ENCODE assay signal across 9 mouse cellular contexts in genomic region chr2:93261521-93262290, GRCm38 (mm10).
A peak's percentile ranks its signal among the peaks of the same experiment; 100 is the strongest.
DNase-seq lines count a peak whose midpoint lies in the region; ATAC-seq and TF ChIP-seq lines count a peak whose summit lies in the region.
"Had no signal": no experiment of that assay in that cellular context is flagged by ENCODE, and none has a peak within 500 bp of the region (broad histone marks: within the 10 kb centered on the region; RNA-seq: fewer than 3 reads in every experiment).

No protein-coding gene starts in this region.

- peak overlapping the region; percentile 16; the same call in 1 of the 2 replicates for H3K27ac ChIP-seq in embryonic facial prominence, embryonic 13.5 days
- H3K27ac ChIP-seq in intestine, postnatal 0 days (ENCODE audit: low read depth, low read length) = no peak overlapping the region
- no peak overlapping the region for H3K27ac ChIP-seq in liver, embryonic 14.5 days

- TF ChIP-seq EP300 in liver, embryonic 14.5 days (IDR thresholded peaks at IDR 0.05; ENCODE audit: low read depth) = no peak

- peak; percentile 12; the same call in 1 of the 2 replicates for ATAC-seq in embryonic facial prominence, embryonic 13.5 days (ENCODE audit: insufficient number of reproducible peaks, insufficient read depth, low FRiP score, low TSS enrichment, low read depth)
- 0 out of 2 replicates have a peak, but pooled peaks have one; percentile 26 for ATAC-seq in intestine, postnatal 0 days
- peak; percentile 69 for ATAC-seq in liver, embryonic 14.5 days (ENCODE audit: insufficient read depth)
- no peak for ATAC-seq in cerebellum, adult (ENCODE audit: insufficient number of reproducible peaks, low FRiP score, low TSS enrichment)
- ATAC-seq: Patski had no signal

- H3K9me3 ChIP-seq in embryonic facial prominence, embryonic 13.5 days = no peaks in the 10 kb centered on the region
- H3K9me3 ChIP-seq in intestine, postnatal 0 days (ENCODE audit: control insufficient read depth) = no peaks in the 10 kb centered on the region
- H3K9me3 ChIP-seq in liver, embryonic 14.5 days (ENCODE audit: control insufficient read depth, low read length) = no peaks in the 10 kb centered on the region

- H3K4me1 ChIP-seq in embryonic facial prominence, embryonic 13.5 days = peaks cover 20% of the 10 kb centered on the region
- peaks cover 15% of the 10 kb centered on the region; the same call in 1 of the 2 replicates for H3K4me1 ChIP-seq in intestine, postnatal 0 days (replicated peaks; ENCODE audit: control insufficient read depth, insufficient read depth, low read length)
- H3K4me1 ChIP-seq in liver, embryonic 14.5 days (replicated peaks; ENCODE audit: control insufficient read depth in 2 of 2, insufficient read depth in 2 of 2, low read length in 1 of 2) = peaks cover 0 to 15% of the 10 kb centered on the region in 2 experiments; a peak in 2 of 4 replicates

- H3K27me3 ChIP-seq in embryonic facial prominence, embryonic 13.5 days = no peaks in the 10 kb centered on the region
- H3K27me3 ChIP-seq in intestine, postnatal 0 days (replicated peaks; ENCODE audit: control insufficient read depth, insufficient read depth, low read length) = no peaks in the 10 kb centered on the region
- no peaks in the 10 kb centered on the region for H3K27me3 ChIP-seq in liver, embryonic 14.5 days (ENCODE audit: control insufficient read depth, insufficient read depth, low read length)
- H3K27me3 ChIP-seq: Patski had no signal

- WGBS in embryonic facial prominence, embryonic 13.5 days = 47% methylated on average over 6 of the region's 6 CpGs
- WGBS in intestine, postnatal 0 days = 42% methylated on average over 6 of the region's 6 CpGs
- 26% methylated on average over 6 of the region's 6 CpGs for WGBS in liver, embryonic 14.5 days (ENCODE audit: insufficient replicate concordance)

- TF ChIP-seq CTCF in intestine, postnatal 0 days (IDR thresholded peaks at IDR 0.05; ENCODE audit: low read depth) = no peak
- no peak for TF ChIP-seq CTCF in liver, embryonic 14.5 days (IDR thresholded peaks at IDR 0.05; ENCODE audit: low read depth)

- H3K36me3 ChIP-seq in embryonic facial prominence, embryonic 13.5 days = no peaks in the 10 kb centered on the region
- H3K36me3 ChIP-seq in intestine, postnatal 0 days (ENCODE audit: control insufficient read depth, insufficient read depth) = no peaks in the 10 kb centered on the region
- H3K36me3 ChIP-seq in liver, embryonic 14.5 days (replicated peaks; ENCODE audit: control insufficient read depth, insufficient read depth, low read depth) = no peaks in the 10 kb centered on the region

- H3K4me3 ChIP-seq in embryonic facial prominence, embryonic 13.5 days = no peak overlapping the region
- no peak overlapping the region for H3K4me3 ChIP-seq in intestine, postnatal 0 days (ENCODE audit: low read depth, low read length)
- no peak overlapping the region for H3K4me3 ChIP-seq in liver, embryonic 14.5 days (ENCODE audit: insufficient read depth in 1 of 2, low read depth in 2 of 2, low read length in 2 of 2)

- peak; percentile 40 for DNase-seq in MN1 (ENCODE audit: low spot score)
- no peak for DNase-seq in liver, embryonic 14.5 days (ENCODE audit: low read depth in 3 of 3, low spot score in 3 of 3)
- DNase-seq in thymus, postnatal 10 days (ENCODE audit: low spot score in 2 of 2) = no peak
- no peak for DNase-seq in right cerebral cortex, adult 18-20 months
- DNase-seq in B cell, adult 2 months = no peak

- H3K4me2 ChIP-seq in embryonic facial prominence, embryonic 13.5 days = no peak overlapping the region
- no peak overlapping the region for H3K4me2 ChIP-seq in intestine, postnatal 0 days (replicated peaks; ENCODE audit: low read depth)
- H3K4me2 ChIP-seq in liver, embryonic 14.5 days (ENCODE audit: low read depth) = no peak overlapping the region

- no peak overlapping the region for H3K9ac ChIP-seq in embryonic facial prominence, embryonic 13.5 days
- H3K9ac ChIP-seq in intestine, postnatal 0 days (ENCODE audit: low read depth, low read length) = no peak overlapping the region
- no peak overlapping the region for H3K9ac ChIP-seq in liver, embryonic 14.5 days (replicated peaks)
